Mouse (Mus musculus): ENCODE measurements around the gene Snta1. TPM values are rescaled to one million over a fixed set of nuclear protein-coding genes. Genes with fewer than 3 reads are reported as not detected.

The Snta1 gene
- polyA plus RNA-seq, 1 experiment from 2014 or later = 6.7 TPM

- Histone ChIP-seq H3K4me1 (replicated peaks; ENCODE audit: control insufficient read depth, insufficient read depth) (no peaks in the 10 kb centered on the region; the same call in 1 of the 2 replicates), H3K36me3 (ENCODE audit: control insufficient read depth, insufficient read depth, low read length) (no peaks in the 10 kb centered on the region), H3K9ac (ENCODE audit: low read length) (no peak overlapping the region), H3K9me3 (ENCODE audit: control insufficient read depth, low read length) (no peaks in the 10 kb centered on the region), H3K4me3 (ENCODE audit: low read depth, low read length) (no peak overlapping the region), H3K4me2 (replicated peaks; ENCODE audit: low read depth) (no peak overlapping the region), H3K27ac (replicated peaks) (no peak overlapping the region), H3K27me3 (ENCODE audit: control insufficient read depth, insufficient read depth, low read length) (no peaks in the 10 kb centered on the region)
- ATAC-seq (ENCODE audit: low FRiP score, low TSS enrichment) (no peak), DNase-seq (ENCODE audit: low spot score) (no peak)
- WGBS = 92% methylated on average over 7 of the region's 7 CpGs
- no peak for TF ChIP-seq EP300 (optimal IDR thresholded peaks at IDR 0.05)
- no peak for TF ChIP-seq CTCF (IDR thresholded peaks at IDR 0.05; ENCODE audit: low read depth)
Observed at GRCm38 (mm10) chr2:154434690-154435089, 26.8 kb upstream of the Snta1 start.

GRCm38 (mm10) chr2:154433391-154433790 is 25.5 kb upstream of the Snta1 start:
- no peak for TF ChIP-seq CTCF (IDR thresholded peaks at IDR 0.05; ENCODE audit: low read depth)
- no peak for TF ChIP-seq EP300 (optimal IDR thresholded peaks at IDR 0.05)
- H3K4me2 ChIP-seq (replicated peaks; ENCODE audit: low read depth) = no peak overlapping the region
- H3K27me3 ChIP-seq (ENCODE audit: control insufficient read depth, insufficient read depth, low read length) = no peaks in the 10 kb centered on the region
- DNase-seq (ENCODE audit: low spot score) (peak; percentile 57), ATAC-seq (ENCODE audit: low FRiP score, low TSS enrichment) (no peak)
- H3K36me3 ChIP-seq (ENCODE audit: control insufficient read depth, insufficient read depth, low read length) = no peaks in the 10 kb centered on the region
- no peak overlapping the region for H3K27ac ChIP-seq (replicated peaks)
- H3K9ac ChIP-seq (ENCODE audit: low read length) = no peak overlapping the region
- 44% methylated on average over 3 of the region's 3 CpGs for WGBS
- no peaks in the 10 kb centered on the region for H3K9me3 ChIP-seq (ENCODE audit: control insufficient read depth, low read length)
- no peaks in the 10 kb centered on the region for H3K4me1 ChIP-seq (replicated peaks; ENCODE audit: control insufficient read depth, insufficient read depth)
- no peak overlapping the region for H3K4me3 ChIP-seq (ENCODE audit: low read depth, low read length)

GRCm38 (mm10) chr2:154432696-154433095 is 24.8 kb upstream of the Snta1 start:
- no peak overlapping the region for H3K27ac ChIP-seq (replicated peaks)
- no peaks in the 10 kb centered on the region for H3K4me1 ChIP-seq (replicated peaks; ENCODE audit: control insufficient read depth, insufficient read depth)
- H3K9ac ChIP-seq (ENCODE audit: low read length) = no peak overlapping the region
- TF ChIP-seq EP300 (optimal IDR thresholded peaks at IDR 0.05) = no peak
- no peak for TF ChIP-seq CTCF (IDR thresholded peaks at IDR 0.05; ENCODE audit: low read depth)
- H3K36me3 ChIP-seq (ENCODE audit: control insufficient read depth, insufficient read depth, low read length) = no peaks in the 10 kb centered on the region
- no peak overlapping the region for H3K4me3 ChIP-seq (ENCODE audit: low read depth, low read length)
- H3K9me3 ChIP-seq (ENCODE audit: control insufficient read depth, low read length) = no peaks in the 10 kb centered on the region
- no peak overlapping the region for H3K4me2 ChIP-seq (replicated peaks; ENCODE audit: low read depth)
- H3K27me3 ChIP-seq (ENCODE audit: control insufficient read depth, insufficient read depth, low read length) = no peaks in the 10 kb centered on the region
- no peak for ATAC-seq (ENCODE audit: low FRiP score, low TSS enrichment)
- 60% methylated on average over 2 of the region's 2 CpGs for WGBS
- no peak for DNase-seq (ENCODE audit: low spot score)

GRCm38 (mm10) chr2:154430566-154430965 is 22.7 kb upstream of the Snta1 start:
- WGBS = 100% methylated on average over 2 of the region's 2 CpGs
- ATAC-seq (ENCODE audit: low FRiP score, low TSS enrichment) = no peak
- Histone ChIP-seq H3K9me3 (ENCODE audit: control insufficient read depth, low read length) (no peaks in the 10 kb centered on the region), H3K9ac (ENCODE audit: low read length) (no peak overlapping the region), H3K4me2 (replicated peaks; ENCODE audit: low read depth) (no peak overlapping the region), H3K36me3 (ENCODE audit: control insufficient read depth, insufficient read depth, low read length) (no peaks in the 10 kb centered on the region), H3K4me1 (replicated peaks; ENCODE audit: control insufficient read depth, insufficient read depth) (no peaks in the 10 kb centered on the region), H3K4me3 (ENCODE audit: low read depth, low read length) (no peak overlapping the region), H3K27ac (replicated peaks) (no peak overlapping the region), H3K27me3 (ENCODE audit: control insufficient read depth, insufficient read depth, low read length) (no peaks in the 10 kb centered on the region)
- TF ChIP-seq EP300 (optimal IDR thresholded peaks at IDR 0.05) (no peak), CTCF (IDR thresholded peaks at IDR 0.05; ENCODE audit: low read depth) (no peak)
- no peak for DNase-seq (ENCODE audit: low spot score)

- DNase-seq (ENCODE audit: low spot score) = peak; percentile 79
- Histone ChIP-seq H3K36me3 (ENCODE audit: control insufficient read depth, insufficient read depth, low read length) (no peaks in the 10 kb centered on the region), H3K4me3 (ENCODE audit: low read depth, low read length) (no peak overlapping the region), H3K4me2 (replicated peaks; ENCODE audit: low read depth) (peak overlapping the region; percentile 32), H3K27me3 (ENCODE audit: control insufficient read depth, insufficient read depth, low read length) (no peaks in the 10 kb centered on the region), H3K9ac (ENCODE audit: low read length) (no peak overlapping the region), H3K27ac (replicated peaks) (peak overlapping the region; percentile 69), H3K4me1 (replicated peaks; ENCODE audit: control insufficient read depth, insufficient read depth) (no peaks in the 10 kb centered on the region), H3K9me3 (ENCODE audit: control insufficient read depth, low read length) (no peaks in the 10 kb centered on the region)
- peak; percentile 83 for ATAC-seq (ENCODE audit: low FRiP score, low TSS enrichment)
- WGBS = 15% methylated on average over 17 of the region's 17 CpGs
- TF ChIP-seq EP300 (optimal IDR thresholded peaks at IDR 0.05) (no peak), CTCF (IDR thresholded peaks at IDR 0.05; ENCODE audit: low read depth) (no peak)
Observed at GRCm38 (mm10) chr2:154427853-154428360, 20.0 kb upstream of the Snta1 start.

- H3K9ac ChIP-seq (ENCODE audit: low read length) = peak overlapping the region; percentile 60
- H3K27ac ChIP-seq (replicated peaks) = peak overlapping the region; percentile 69
- H3K36me3 ChIP-seq (ENCODE audit: control insufficient read depth, insufficient read depth, low read length) = no peaks in the 10 kb centered on the region
- no peaks in the 10 kb centered on the region for H3K27me3 ChIP-seq (ENCODE audit: control insufficient read depth, insufficient read depth, low read length)
- no peaks in the 10 kb centered on the region for H3K9me3 ChIP-seq (ENCODE audit: control insufficient read depth, low read length)
- ATAC-seq (ENCODE audit: low FRiP score, low TSS enrichment) (peak; percentile 45), DNase-seq (ENCODE audit: low spot score) (peak; percentile 26)
- 56% methylated on average over 11 of the region's 11 CpGs for WGBS
- TF ChIP-seq EP300 (optimal IDR thresholded peaks at IDR 0.05) = no peak
- no peak for TF ChIP-seq CTCF (IDR thresholded peaks at IDR 0.05; ENCODE audit: low read depth)
- H3K4me2 ChIP-seq (replicated peaks; ENCODE audit: low read depth) = peak overlapping the region; percentile 55
- no peaks in the 10 kb centered on the region for H3K4me1 ChIP-seq (replicated peaks; ENCODE audit: control insufficient read depth, insufficient read depth)
- H3K4me3 ChIP-seq (ENCODE audit: low read depth, low read length) = peak overlapping the region; percentile 31
Observed at GRCm38 (mm10) chr2:154426905-154427852, 19.3 kb upstream of the Snta1 start.
